Mouse (Mus musculus) midbrain, embryonic 15.5 days (tissue): ENCODE results near the gene C1rl. TPM values are rescaled to one million over a fixed set of nuclear protein-coding genes. Genes with fewer than 3 reads are reported as not detected.

Experiments used
- polyA plus RNA-seq: library from polyadenylated mRNA; unstranded; fragments of >200 nt; fragmentation: Nextera tagmentation; extraction: Ambion mirVana; gene quantifications from 2 replicates; pipeline ENCODE4 v1.2.1, GENCODE M21; 2015

C1rl gene
- polyA plus RNA-seq, 1 experiment from 2014 or later = 0.30 TPM

Other genes starting within 250 kb of the C1rl start
- gene Cd163, start 188.5 kb upstream of the C1rl start, polyA plus RNA-seq = 0.88 and 0.95 TPM in 2 replicates
- 77.3 and 83.5 TPM in 2 replicates for gene Pex5, start 78.0 kb upstream of the C1rl start, polyA plus RNA-seq
- gene Clstn3, start 28.3 kb upstream of the C1rl start, polyA plus RNA-seq = 146 and 153 TPM in 2 replicates
- 0.27 and 0.28 TPM in 2 replicates for gene C1ra, start 19.3 kb downstream of the C1rl start, polyA plus RNA-seq
- 0.92 and 1.1 TPM in 2 replicates for gene C1s1, start 49.2 kb downstream of the C1rl start, polyA plus RNA-seq
- gene C1rb, start 77.2 kb downstream of the C1rl start, polyA plus RNA-seq = not detected in 2 replicates
- 0.13 TPM in 1 of 2 replicates, not detected in the other for gene C1s2, start 143.0 kb downstream of the C1rl start, polyA plus RNA-seq
- 45.6 and 51.9 TPM in 2 replicates for gene Lpcat3, start 169.9 kb downstream of the C1rl start, polyA plus RNA-seq
- gene Emg1, start 219.1 kb downstream of the C1rl start, polyA plus RNA-seq = 107 and 109 TPM in 2 replicates
- 254 and 256 TPM in 2 replicates for gene Phb2, start 219.2 kb downstream of the C1rl start, polyA plus RNA-seq
- 3.9 and 5.6 TPM in 2 replicates for gene Ptpn6, start 245.6 kb downstream of the C1rl start, polyA plus RNA-seq
- gene Grcc10, start 248.3 kb downstream of the C1rl start, polyA plus RNA-seq = 668 and 674 TPM in 2 replicates